Mouse (Mus musculus) limb, embryonic 14.5 days (tissue): ENCODE results near the gene 5730522E02Rik. TPM values are rescaled to one million over a fixed set of nuclear protein-coding genes. Genes with fewer than 3 reads are reported as not detected.

Experiments used
- ATAC-seq: fragments of 200-750 bp; cut with Nextera tagmentation; 2 replicates; pipeline ENCODE4 v1.8.0; 2017; ENCODE audit warnings: low read depth, moderate number of reproducible peaks, moderate TSS enrichment; ENCODE audit not compliant: low FRiP score
- DNase-seq: peaks from one replicate; pipeline ENCODE4 v3.0.0-alpha.2; 2015; ENCODE audit warnings: low spot score
- H3K27ac ChIP-seq: fragments of 300-500 bp; sonication (generic); replicated peaks from 2 replicates; pipeline ENCODE4 v1.5.1; 2014; ENCODE audit warnings: low read depth, mild to moderate bottlenecking, low read length, moderate library complexity, mixed read lengths
- H3K27me3 ChIP-seq: fragments of 300-500 bp; sonication (generic); 2 replicates; pipeline ENCODE4 v1.6.1; 2014; ENCODE audit warnings: low read length, mixed read lengths; ENCODE audit not compliant: control insufficient read depth, insufficient read depth
- H3K36me3 ChIP-seq: fragments of 300-500 bp; sonication (generic); 2 replicates; pipeline ENCODE4 v1.6.1; 2014; ENCODE audit warnings: mild to moderate bottlenecking, low read length, moderate library complexity, mixed read lengths; ENCODE audit not compliant: control insufficient read depth, insufficient read depth
- H3K4me1 ChIP-seq: fragments of 300-500 bp; sonication (generic); 2 replicates; pipeline ENCODE4 v1.6.1; 2014; ENCODE audit warnings: antibody characterized with exemption, low read length, mixed read lengths; ENCODE audit not compliant: control insufficient read depth, insufficient read depth
- H3K4me2 ChIP-seq: fragments of 300-500 bp; sonication (generic); replicated peaks from 2 replicates; pipeline ENCODE4 v1.6.1; 2014; ENCODE audit warnings: low read depth, mild to moderate bottlenecking, low read length, moderate library complexity; ENCODE audit not compliant: severe bottlenecking
- H3K4me3 ChIP-seq: fragments of 300-500 bp; sonication (generic); replicated peaks from 2 replicates; pipeline ENCODE4 v1.5.1; 2014; ENCODE audit warnings: low read length
- H3K9ac ChIP-seq: fragments of 300-500 bp; sonication (generic); 2 replicates; pipeline ENCODE4 v1.6.1; 2014; ENCODE audit warnings: mild to moderate bottlenecking, low read depth, low read length, moderate library complexity; ENCODE audit not compliant: severe bottlenecking
- H3K9me3 ChIP-seq: fragments of 300-500 bp; sonication (generic); 2 replicates; pipeline ENCODE4 v1.6.1; 2016; ENCODE audit warnings: low read length; ENCODE audit not compliant: control insufficient read depth
- POLR2A ChIP-seq: fragments of 200-500 bp; IDR thresholded peaks from 2 replicates; pipeline ENCODE4 v1.8.0; 2012; ENCODE audit warnings: inconsistent platforms, mild to moderate bottlenecking, moderate library complexity, borderline replicate concordance; ENCODE audit not compliant: insufficient read depth, insufficient read length; ENCODE audit errors: extremely low read depth
- WGBS: fragments of 180-500 bp; shearing (Covaris S2); extraction: QIAGEN DNeasy Blood & Tissue Kit; methylation state at CpG from one replicate; pipeline ENCODE4 v1.1.7; 2014; 5-methylcytosine and 5-hydroxymethylcytosine counted together
- polyA plus RNA-seq, 2 experiments: library from polyadenylated mRNA; depleted of rRNA in 1 of 2; stranded (reverse) in 1 of 2; unstranded in 1 of 2; fragments of >200 nt; fragmentation: Nextera tagmentation in 1 of 2; extraction: Ambion mirVana in 1 of 2; gene quantifications; 2 replicates each; pipeline versions ENCODE4 v1.2.1 to v1.2.3; 2012 to 2014

The 5730522E02Rik gene
- polyA plus RNA-seq, 2 experiments = 4.2 to 4.3 TPM

GRCm38 (mm10) chr11:26128385-26128784, 82.2 kb downstream of the 5730522E02Rik start:
- WGBS = 49% methylated on average over 2 of the region's 2 CpGs
- no peak for ATAC-seq
- no peak overlapping the region for H3K4me2 ChIP-seq

DNA sequence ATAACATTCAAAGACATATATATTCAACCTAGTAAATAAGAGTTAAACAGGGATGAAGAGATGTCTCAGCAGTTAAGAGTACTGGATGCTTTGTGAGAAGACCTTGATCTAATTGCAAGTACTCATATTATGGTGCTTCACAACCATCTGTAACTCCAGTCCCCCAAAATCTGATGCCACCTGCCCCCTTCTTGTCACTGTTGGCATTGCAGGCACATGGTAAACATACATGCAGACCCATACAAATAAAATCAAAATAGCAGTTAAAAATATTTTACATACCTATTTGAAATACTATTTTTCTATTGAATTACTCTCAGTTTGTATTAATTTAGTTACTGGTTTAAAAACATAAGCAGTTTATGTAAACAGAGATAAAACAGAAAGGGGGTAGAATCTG, 84.6 kb downstream of the 5730522E02Rik start:
- Histone ChIP-seq H3K27ac (no peak overlapping the region), H3K4me2 (no peak overlapping the region), H3K4me3 (no peak overlapping the region), H3K27me3 (no peaks in the 10 kb centered on the region), H3K4me1 (peaks cover 3% of the 10 kb centered on the region; the same call in 1 of the 2 replicates), H3K9ac (no peak overlapping the region), H3K36me3 (no peaks in the 10 kb centered on the region), H3K9me3 (no peaks in the 10 kb centered on the region)
- DNase-seq (no peak), ATAC-seq (no peak)
- TF ChIP-seq POLR2A = no peak

More at GRCm38 (mm10) chr11:26128385-26128784, 82.2 kb downstream of the 5730522E02Rik start:
- H3K36me3 ChIP-seq = no peaks in the 10 kb centered on the region
- H3K4me3 ChIP-seq = no peak overlapping the region
- no peak overlapping the region for H3K9ac ChIP-seq
- H3K27me3 ChIP-seq = no peaks in the 10 kb centered on the region
- TF ChIP-seq POLR2A = no peak
- no peaks in the 10 kb centered on the region for H3K9me3 ChIP-seq
- DNase-seq = no peak
- H3K27ac ChIP-seq = no peak overlapping the region
- H3K4me1 ChIP-seq = peaks cover 8% of the 10 kb centered on the region; the same call in 1 of the 2 replicates

- Histone ChIP-seq H3K9me3 (no peaks in the 10 kb centered on the region), H3K36me3 (no peaks in the 10 kb centered on the region), H3K4me1 (no peaks in the 10 kb centered on the region), H3K9ac (no peak overlapping the region), H3K4me2 (no peak overlapping the region), H3K4me3 (no peak overlapping the region), H3K27me3 (no peaks in the 10 kb centered on the region), H3K27ac (no peak overlapping the region)
- TF ChIP-seq POLR2A = no peak
- no peak for DNase-seq
- 26% methylated on average over 8 of the region's 8 CpGs for WGBS
- ATAC-seq = no peak
Observed at GRCm38 (mm10) chr11:26120781-26121557, 89.6 kb downstream of the 5730522E02Rik start.

DNA sequence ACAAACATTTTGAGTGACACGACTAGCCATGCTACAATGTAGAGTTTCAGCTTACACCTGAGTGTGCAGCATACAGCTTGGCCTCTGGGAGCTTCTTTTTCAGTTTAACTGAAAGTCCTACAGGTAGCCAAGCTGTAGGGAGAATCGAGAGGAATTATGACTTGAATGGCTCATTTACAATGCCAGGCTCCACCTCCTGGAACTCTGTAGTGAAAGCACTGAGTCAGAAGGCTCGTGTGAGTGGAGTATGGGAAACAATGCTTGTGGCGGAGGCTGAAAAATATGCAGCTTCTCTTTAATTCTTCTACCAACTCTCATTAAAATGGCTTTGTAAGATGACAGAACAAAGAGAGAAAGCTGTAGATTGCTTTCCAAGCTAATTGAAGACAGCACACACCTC, 92.9 kb downstream of the 5730522E02Rik start:
- Histone ChIP-seq H3K4me3 (no peak overlapping the region), H3K4me2 (no peak overlapping the region), H3K27ac (no peak overlapping the region), H3K9ac (no peak overlapping the region), H3K27me3 (no peaks in the 10 kb centered on the region), H3K36me3 (no peaks in the 10 kb centered on the region), H3K9me3 (no peaks in the 10 kb centered on the region), H3K4me1 (no peaks in the 10 kb centered on the region)
- WGBS = 50% methylated on average over 4 of the region's 4 CpGs
- ATAC-seq (no peak), DNase-seq (no peak)
- TF ChIP-seq POLR2A = no peak

DNA sequence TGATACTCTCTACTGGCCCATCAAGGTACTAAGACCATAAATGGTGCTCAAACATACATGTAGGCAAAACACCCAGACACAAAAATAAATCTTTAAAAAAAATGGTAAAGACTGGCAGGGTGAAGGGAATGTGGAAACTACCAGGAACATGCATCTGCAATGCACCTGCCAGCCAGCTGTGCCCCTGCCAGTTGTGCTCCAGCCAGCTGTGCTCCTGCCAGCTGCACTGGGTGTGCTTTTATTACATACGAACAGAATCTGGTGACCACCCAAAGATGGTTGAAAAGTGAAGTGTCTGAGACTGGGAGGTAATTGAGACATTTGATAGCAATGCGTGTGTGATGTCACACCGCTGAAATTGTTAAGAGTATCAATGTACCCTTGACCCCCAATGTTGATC, 98.4 kb downstream of the 5730522E02Rik start:
- no peak for TF ChIP-seq POLR2A
- 60% methylated on average over 3 of the region's 3 CpGs for WGBS
- no peak overlapping the region for H3K4me3 ChIP-seq
- no peak overlapping the region for H3K4me2 ChIP-seq
- ATAC-seq (peak; percentile 50; the same call in 1 of the 2 replicates), DNase-seq (no peak)
- no peak overlapping the region for H3K9ac ChIP-seq
- H3K27me3 ChIP-seq = no peaks in the 10 kb centered on the region
- no peaks in the 10 kb centered on the region for H3K9me3 ChIP-seq
- H3K4me1 ChIP-seq = no peaks in the 10 kb centered on the region
- H3K36me3 ChIP-seq = no peaks in the 10 kb centered on the region
- no peak overlapping the region for H3K27ac ChIP-seq
